Mouse (Mus musculus): ENCODE data around the gene Lrrc28. TPM values are rescaled to one million over a fixed set of nuclear protein-coding genes. Genes with fewer than 3 reads are reported as not detected.

The Lrrc28 gene
- polyA plus RNA-seq, 1 experiment from 2014 or later, result 23.5 TPM

- ATAC-seq (ENCODE audit: insufficient number of reproducible peaks, insufficient read depth, low FRiP score, low TSS enrichment, low read depth), result no peak
Measured at GRCm38 (mm10) chr7:67554863-67555262, 90.2 kb downstream of the Lrrc28 start.

GRCm38 (mm10) chr7:67551242-67551641 is 93.8 kb downstream of the Lrrc28 start:
- H3K4me1 ChIP-seq, result peaks cover 7% of the 10 kb centered on the region; the same call in 1 of the 2 replicates
- H3K27me3 ChIP-seq, result no peaks in the 10 kb centered on the region
- H3K9me3 ChIP-seq, result no peaks in the 10 kb centered on the region
- H3K4me2 ChIP-seq, result no peak overlapping the region
- no peak overlapping the region for H3K4me3 ChIP-seq
- H3K36me3 ChIP-seq, result no peaks in the 10 kb centered on the region
- 83% methylated on average over 2 of the region's 2 CpGs for WGBS
- ATAC-seq (ENCODE audit: insufficient number of reproducible peaks, insufficient read depth, low FRiP score, low TSS enrichment, low read depth), result no peak
- no peak overlapping the region for H3K27ac ChIP-seq
- no peak overlapping the region for H3K9ac ChIP-seq

More at GRCm38 (mm10) chr7:67554863-67555262, 90.2 kb downstream of the Lrrc28 start:
- Histone ChIP-seq H3K4me2 (no peak overlapping the region), H3K27ac (no peak overlapping the region), H3K4me3 (no peak overlapping the region), H3K4me1 (no peaks in the 10 kb centered on the region), H3K36me3 (no peaks in the 10 kb centered on the region; the same call in 1 of the 2 replicates), H3K27me3 (no peaks in the 10 kb centered on the region), H3K9me3 (no peaks in the 10 kb centered on the region), H3K9ac (no peak overlapping the region)
- WGBS, result 88% methylated on average over 2 of the region's 2 CpGs

- H3K9me3 ChIP-seq, result no peaks in the 10 kb centered on the region
- H3K9ac ChIP-seq, result no peak overlapping the region
- 34% methylated on average over 6 of the region's 6 CpGs for WGBS
- no peaks in the 10 kb centered on the region for H3K27me3 ChIP-seq
- peaks cover 4% of the 10 kb centered on the region; the same call in 1 of the 2 replicates for H3K36me3 ChIP-seq
- ATAC-seq (ENCODE audit: insufficient number of reproducible peaks, insufficient read depth, low FRiP score, low TSS enrichment, low read depth), result 0 out of 2 replicates have a peak, but pooled peaks have one; percentile 62
- no peak overlapping the region for H3K27ac ChIP-seq
- no peak overlapping the region for H3K4me3 ChIP-seq
- H3K4me2 ChIP-seq, result no peak overlapping the region
- peaks cover 7% of the 10 kb centered on the region; the same call in 1 of the 2 replicates for H3K4me1 ChIP-seq
Measured at GRCm38 (mm10) chr7:67549073-67549561, 96.0 kb downstream of the Lrrc28 start.

- whole genome bisulfite sequencing, result 80% methylated on average over 6 of the region's 6 CpGs
- peaks cover 4% of the 10 kb centered on the region; the same call in 1 of the 2 replicates for H3K36me3 ChIP-seq
- no peak overlapping the region for H3K27ac ChIP-seq
- H3K4me3 ChIP-seq, result no peak overlapping the region
- H3K4me2 ChIP-seq, result no peak overlapping the region
- H3K9me3 ChIP-seq, result no peaks in the 10 kb centered on the region
- no peak overlapping the region for H3K9ac ChIP-seq
- no peaks in the 10 kb centered on the region for H3K27me3 ChIP-seq
- peaks cover 8% of the 10 kb centered on the region; the same call in 1 of the 2 replicates for H3K4me1 ChIP-seq
- ATAC-seq (ENCODE audit: insufficient number of reproducible peaks, insufficient read depth, low FRiP score, low TSS enrichment, low read depth), result no peak
Measured at GRCm38 (mm10) chr7:67548599-67549041, 96.4 kb downstream of the Lrrc28 start.

GRCm38 (mm10) chr7:67546282-67546681 is 98.8 kb downstream of the Lrrc28 start:
- no peak overlapping the region for H3K27ac ChIP-seq
- H3K4me1 ChIP-seq, result peaks cover 11% of the 10 kb centered on the region; the same call in 1 of the 2 replicates
- no peak overlapping the region for H3K9ac ChIP-seq
- no peak for ATAC-seq (ENCODE audit: insufficient number of reproducible peaks, insufficient read depth, low FRiP score, low TSS enrichment, low read depth)
- H3K36me3 ChIP-seq, result peaks cover 4% of the 10 kb centered on the region; the same call in 1 of the 2 replicates
- 89% methylated on average over 5 of the region's 5 CpGs for WGBS
- H3K9me3 ChIP-seq, result no peaks in the 10 kb centered on the region
- no peak overlapping the region for H3K4me3 ChIP-seq
- H3K4me2 ChIP-seq, result no peak overlapping the region
- no peaks in the 10 kb centered on the region for H3K27me3 ChIP-seq

GRCm38 (mm10) chr7:67544586-67544985 is 100.5 kb downstream of the Lrrc28 start:
- Histone ChIP-seq H3K36me3 (peaks cover 4% of the 10 kb centered on the region; the same call in 1 of the 2 replicates), H3K4me3 (no peak overlapping the region), H3K27ac (no peak overlapping the region), H3K4me1 (peaks cover 11% of the 10 kb centered on the region; the same call in 1 of the 2 replicates), H3K9ac (no peak overlapping the region), H3K27me3 (no peaks in the 10 kb centered on the region), H3K9me3 (no peaks in the 10 kb centered on the region), H3K4me2 (no peak overlapping the region)
- no peak for ATAC-seq (ENCODE audit: insufficient number of reproducible peaks, insufficient read depth, low FRiP score, low TSS enrichment, low read depth)

- Histone ChIP-seq H3K9ac (no peak overlapping the region), H3K36me3 (peaks cover 4% of the 10 kb centered on the region; the same call in 1 of the 2 replicates), H3K9me3 (no peaks in the 10 kb centered on the region), H3K4me2 (no peak overlapping the region), H3K4me1 (0 out of 2 replicates have a peak, but pooled peaks cover 4% of the 10 kb centered on the region), H3K4me3 (no peak overlapping the region), H3K27ac (no peak overlapping the region), H3K27me3 (no peaks in the 10 kb centered on the region)
- ATAC-seq (ENCODE audit: insufficient number of reproducible peaks, insufficient read depth, low FRiP score, low TSS enrichment, low read depth), result no peak
- 72% methylated on average over 6 of the region's 6 CpGs for WGBS
Measured at GRCm38 (mm10) chr7:67543641-67544040, 101.4 kb downstream of the Lrrc28 start.

GRCm38 (mm10) chr7:67536588-67537372 is 108.3 kb downstream of the Lrrc28 start:
- H3K27ac ChIP-seq, result no peak overlapping the region
- H3K4me3 ChIP-seq, result no peak overlapping the region
- H3K27me3 ChIP-seq, result no peaks in the 10 kb centered on the region
- ATAC-seq (ENCODE audit: insufficient number of reproducible peaks, insufficient read depth, low FRiP score, low TSS enrichment, low read depth), result no peak
- no peak overlapping the region for H3K4me2 ChIP-seq
- H3K9me3 ChIP-seq, result no peaks in the 10 kb centered on the region
- 92% methylated on average over 11 of the region's 11 CpGs for WGBS
- peaks cover 5% of the 10 kb centered on the region; the same call in 1 of the 2 replicates for H3K4me1 ChIP-seq
- no peak overlapping the region for H3K9ac ChIP-seq
- H3K36me3 ChIP-seq, result no peaks in the 10 kb centered on the region

GRCm38 (mm10) chr7:67535941-67536340 is 109.1 kb downstream of the Lrrc28 start:
- no peaks in the 10 kb centered on the region for H3K27me3 ChIP-seq

GRCm38 (mm10) chr7:67530981-67531380 is 114.1 kb downstream of the Lrrc28 start:
- H3K9ac ChIP-seq, result no peak overlapping the region
- no peak overlapping the region for H3K4me3 ChIP-seq
- H3K27me3 ChIP-seq, result no peaks in the 10 kb centered on the region
- H3K27ac ChIP-seq, result no peak overlapping the region
- ATAC-seq (ENCODE audit: insufficient number of reproducible peaks, insufficient read depth, low FRiP score, low TSS enrichment, low read depth), result no peak
- WGBS, result 68% methylated on average over 2 of the region's 2 CpGs
- no peaks in the 10 kb centered on the region; the same call in 1 of the 2 replicates for H3K36me3 ChIP-seq
- no peak overlapping the region for H3K4me2 ChIP-seq
- H3K4me1 ChIP-seq, result peaks cover 25% of the 10 kb centered on the region
- no peaks in the 10 kb centered on the region for H3K9me3 ChIP-seq

More at GRCm38 (mm10) chr7:67535941-67536340, 109.1 kb downstream of the Lrrc28 start:
- WGBS, result 78% methylated on average over 4 of the region's 4 CpGs
- Histone ChIP-seq H3K4me2 (no peak overlapping the region), H3K27ac (no peak overlapping the region), H3K9ac (no peak overlapping the region), H3K36me3 (no peaks in the 10 kb centered on the region), H3K4me1 (peaks cover 5% of the 10 kb centered on the region; the same call in 1 of the 2 replicates), H3K9me3 (no peaks in the 10 kb centered on the region), H3K4me3 (no peak overlapping the region)
- no peak for ATAC-seq (ENCODE audit: insufficient number of reproducible peaks, insufficient read depth, low FRiP score, low TSS enrichment, low read depth)

GRCm38 (mm10) chr7:67529381-67529780 is 115.7 kb downstream of the Lrrc28 start:
- WGBS, result 69% methylated on average over 6 of the region's 6 CpGs
- H3K27ac ChIP-seq, result no peak overlapping the region
- no peak overlapping the region for H3K9ac ChIP-seq
- peaks cover 30% of the 10 kb centered on the region for H3K4me1 ChIP-seq
- no peak overlapping the region for H3K4me3 ChIP-seq
- no peaks in the 10 kb centered on the region for H3K9me3 ChIP-seq
- H3K4me2 ChIP-seq, result no peak overlapping the region
- no peaks in the 10 kb centered on the region for H3K27me3 ChIP-seq
- no peak for ATAC-seq (ENCODE audit: insufficient number of reproducible peaks, insufficient read depth, low FRiP score, low TSS enrichment, low read depth)
- no peaks in the 10 kb centered on the region; the same call in 1 of the 2 replicates for H3K36me3 ChIP-seq

All from embryonic facial prominence, embryonic 13.5 days (tissue).